Mouse (Mus musculus): ENCODE measurements around the gene Fam186b.
A peak's percentile ranks its signal among the peaks of the same experiment; 100 is the strongest.

Gene Fam186b

DNA sequence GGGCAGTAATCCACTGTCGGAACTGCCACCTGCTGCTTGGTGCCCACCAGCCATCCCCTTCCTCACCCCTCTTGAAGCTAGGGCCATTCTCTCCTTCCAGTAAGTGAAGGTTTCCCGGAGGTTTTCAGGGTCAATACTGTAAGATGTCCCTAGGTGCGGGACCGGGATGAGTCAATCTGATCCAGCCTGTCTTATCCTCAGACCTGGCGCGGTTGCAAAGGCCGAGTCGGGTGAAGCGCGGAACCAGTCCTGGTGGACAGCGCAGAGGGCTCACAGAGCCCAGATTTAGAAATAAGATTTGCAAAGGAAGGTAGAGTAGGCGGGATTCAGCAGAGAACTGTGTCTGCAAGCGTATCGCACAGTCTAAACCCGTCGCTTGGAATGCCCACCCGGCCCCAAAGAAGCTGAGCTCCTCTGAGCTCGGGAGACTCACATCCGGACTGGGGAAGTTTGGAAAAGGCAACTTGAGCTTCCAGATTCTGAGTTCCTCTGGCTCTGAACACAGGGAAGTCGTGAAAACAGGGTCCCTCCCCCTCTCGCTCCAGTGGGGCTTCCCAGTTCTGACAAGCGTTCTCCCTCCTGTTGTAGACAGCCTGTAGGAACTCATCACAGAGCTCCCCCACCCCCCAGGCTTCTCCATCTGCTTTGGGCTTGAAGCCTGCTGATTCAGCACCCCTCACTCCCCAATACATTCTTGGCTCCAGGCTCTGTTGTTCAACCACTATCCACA, 70.4 kb downstream of the Fam186b start:
- peak; percentile 55 for DNase-seq (ENCODE audit: low read depth, low spot score)

DNA sequence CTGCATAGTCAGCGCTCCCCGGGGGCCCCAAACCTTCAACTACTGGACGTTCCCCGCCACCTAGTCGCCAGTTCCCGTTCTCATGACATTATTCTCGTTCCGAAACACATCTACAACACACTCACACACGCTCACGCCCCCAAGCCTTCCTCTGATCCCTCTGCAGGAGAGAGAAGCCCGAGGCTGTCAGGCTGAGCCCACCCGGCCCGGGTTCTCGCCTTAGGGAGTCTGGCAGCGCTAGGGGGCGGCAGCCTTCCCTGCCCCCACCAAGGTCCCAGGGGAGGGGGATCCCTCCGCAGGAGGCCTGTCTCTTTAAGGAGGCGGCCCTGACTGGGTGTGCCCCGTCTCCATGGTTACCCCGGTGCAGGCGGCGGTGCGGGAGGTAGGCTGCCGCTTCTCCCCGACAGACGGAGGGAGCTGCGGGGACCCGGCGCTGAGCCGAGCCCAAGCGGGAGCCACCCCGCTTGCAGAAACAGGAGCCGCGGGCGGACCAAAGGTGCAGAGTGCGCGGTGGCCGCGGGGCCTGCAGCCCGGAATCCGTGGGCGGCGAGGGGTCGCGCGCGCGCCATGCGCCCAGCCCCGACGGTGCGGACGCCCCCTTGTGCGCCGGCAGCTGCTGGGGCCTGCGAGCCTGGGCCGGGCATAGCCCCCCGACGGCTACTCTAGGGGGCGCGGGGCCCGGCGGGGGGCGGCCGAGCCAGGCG, 71.3 kb downstream of the Fam186b start, which contains the start of gene Kcnh3:
Gene Kcnh3, plus strand, starts transcription at position 654 of the 704 bp plus-strand sequence.
- peak; percentile 70 for DNase-seq (ENCODE audit: low read depth, low spot score)

DNA sequence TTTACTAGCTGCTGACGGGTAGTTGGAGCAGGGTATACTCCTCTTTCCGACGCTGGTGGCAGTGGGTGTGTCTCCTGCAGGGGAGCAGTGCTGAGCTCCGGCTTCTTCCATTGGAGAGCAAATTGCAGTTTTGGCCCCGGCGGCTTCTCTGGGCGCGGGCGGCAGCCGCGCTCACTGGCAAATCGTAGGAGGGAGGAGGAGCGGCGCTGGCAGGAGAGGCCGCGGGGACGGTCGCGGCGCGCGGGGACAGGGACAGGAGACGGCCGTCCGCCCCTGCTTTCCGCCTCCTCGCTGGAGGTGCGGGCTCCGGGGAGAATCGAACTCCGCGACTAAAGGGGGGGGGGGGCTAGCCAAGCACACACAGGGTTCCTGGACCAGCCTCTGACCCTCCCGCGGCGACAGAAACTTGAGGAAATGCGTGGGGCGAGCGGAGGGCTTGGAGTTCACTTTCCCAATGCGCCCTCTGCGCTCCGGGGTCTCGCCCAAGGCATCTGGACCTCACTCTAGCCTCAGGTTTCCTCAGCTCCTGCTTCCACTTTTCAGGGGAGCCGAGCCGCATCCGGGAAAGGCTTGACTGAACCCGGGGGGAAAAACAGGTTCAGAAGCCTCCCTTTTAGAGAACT, 72.0 kb downstream of the Fam186b start:
- DNase-seq (ENCODE audit: low read depth, low spot score), result peak; percentile 65

DNA sequence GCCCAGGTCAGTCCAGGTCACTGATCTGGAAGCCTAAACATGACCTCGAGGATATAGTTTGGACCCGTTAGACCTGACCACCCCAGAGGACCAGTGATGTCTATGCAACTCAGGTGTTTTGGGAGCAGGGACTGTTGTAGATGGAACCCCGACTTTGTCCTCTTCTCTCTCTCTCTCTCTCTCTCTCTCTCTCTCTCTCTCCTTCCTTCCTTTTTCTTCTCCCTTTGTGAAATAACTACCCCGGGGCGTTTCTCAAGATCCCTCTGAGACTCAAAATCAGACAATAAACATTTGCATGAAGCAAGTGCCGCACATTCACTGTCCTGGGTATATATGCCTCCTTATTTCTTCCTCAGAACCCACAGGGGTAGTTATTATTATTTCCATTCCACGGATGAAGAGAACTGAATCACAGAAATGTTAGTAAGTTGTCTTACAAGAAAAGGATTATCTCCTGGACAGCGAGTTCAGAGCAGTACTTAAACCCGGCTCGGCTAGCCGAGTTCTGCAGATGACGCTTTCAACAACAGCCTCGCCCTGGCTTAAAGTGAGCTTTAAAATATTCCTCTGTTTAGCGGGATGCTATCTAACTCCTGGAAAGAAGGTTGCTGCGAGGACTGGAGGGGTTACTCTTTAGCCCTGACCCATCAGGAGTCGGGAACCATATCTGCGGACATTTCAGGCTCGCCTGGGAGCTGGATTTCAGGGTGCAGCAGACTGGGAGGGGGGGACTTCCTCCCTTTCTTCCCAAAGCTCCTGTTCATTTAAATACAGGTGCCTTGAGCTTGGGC, 72.7 kb downstream of the Fam186b start:
- DNase-seq (ENCODE audit: low read depth, low spot score), result no peak

DNA sequence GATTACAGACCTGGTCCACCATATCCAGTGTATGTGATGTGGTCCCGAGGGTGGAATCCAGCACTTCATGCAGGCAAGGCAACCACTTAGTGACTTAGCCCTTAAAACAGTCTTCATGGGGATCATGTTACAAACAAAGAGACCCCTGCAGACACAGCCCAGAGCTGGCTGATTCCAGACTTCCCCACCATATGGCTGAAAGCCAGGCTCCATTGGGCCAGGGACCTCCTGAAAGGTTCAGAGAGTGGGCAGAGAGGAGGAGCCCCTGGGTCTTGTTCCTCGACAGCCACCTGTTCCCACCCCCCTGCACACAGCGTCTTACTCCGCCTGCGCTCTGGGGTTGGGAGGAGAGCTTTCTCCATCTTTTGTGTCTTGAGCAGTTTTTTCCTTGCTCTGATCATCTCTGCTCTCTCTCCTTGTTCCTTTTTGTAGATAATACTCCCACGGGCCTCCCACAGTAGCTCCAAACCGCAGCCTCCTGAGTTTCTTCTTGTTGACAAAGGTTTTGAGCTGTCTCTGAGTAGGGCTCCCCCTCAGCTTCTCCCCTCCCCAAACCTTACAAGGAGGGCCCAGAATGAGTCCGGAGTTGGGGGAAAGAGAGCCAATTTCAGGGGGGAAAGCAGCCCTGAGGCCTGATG, 74.3 kb downstream of the Fam186b start:
- peak; percentile 42 for DNase-seq (ENCODE audit: low read depth, low spot score)
